Mouse (Mus musculus): ENCODE results near the gene Nfib.

- no peak for TF ChIP-seq POLR2A (IDR thresholded peaks at IDR 0.05; ENCODE audit: control insufficient read depth, extremely low read depth, insufficient read depth, low read length, poor library complexity)
- no peak for TF ChIP-seq CTCF (IDR thresholded peaks at IDR 0.05; ENCODE audit: borderline replicate concordance, control insufficient read depth, extremely low read depth, insufficient read depth, low read length, poor library complexity)
Observed at GRCm38 (mm10) chr4:82505121-82506031, 200.2 kb downstream of the Nfib start.

Data from thymus, adult 2 months (tissue).